Mouse (Mus musculus) erythroid progenitor cell, adult 5-6 weeks (primary cell): Measurements from ENCODE around the gene Akna. TPM values are rescaled to one million over a fixed set of nuclear protein-coding genes. Genes with fewer than 3 reads are reported as not detected.
A peak's percentile ranks its signal among the peaks of the same experiment; 100 is the strongest.

Experiments used
- ATAC-seq: replicated peaks from 2 replicates; pipeline ENCODE4 v1.8.0; 2016; ENCODE audit warnings: moderate number of reproducible peaks, mild to moderate bottlenecking, moderate TSS enrichment, inconsistent platforms; ENCODE audit not compliant: poor library complexity, low FRiP score, severe bottlenecking
- total RNA-seq, 2 experiments: library from RNA; stranded (forward) in 1 of 2; stranded (reverse) in 1 of 2; fragments of 150-400 nt in 1 of 2; fragments of 186-747, 209-891 nt in 1 of 2; gene quantifications; 2 replicates each; pipeline versions ENCODE4 v1.2.3 to v1.2.4; 2015 to 2017; ENCODE audit warnings: low replicate concordance in 2 of 2

The Akna gene
- total RNA-seq, 2 experiments from 2014 or later = 12.0 to 26.4 TPM

DNA sequence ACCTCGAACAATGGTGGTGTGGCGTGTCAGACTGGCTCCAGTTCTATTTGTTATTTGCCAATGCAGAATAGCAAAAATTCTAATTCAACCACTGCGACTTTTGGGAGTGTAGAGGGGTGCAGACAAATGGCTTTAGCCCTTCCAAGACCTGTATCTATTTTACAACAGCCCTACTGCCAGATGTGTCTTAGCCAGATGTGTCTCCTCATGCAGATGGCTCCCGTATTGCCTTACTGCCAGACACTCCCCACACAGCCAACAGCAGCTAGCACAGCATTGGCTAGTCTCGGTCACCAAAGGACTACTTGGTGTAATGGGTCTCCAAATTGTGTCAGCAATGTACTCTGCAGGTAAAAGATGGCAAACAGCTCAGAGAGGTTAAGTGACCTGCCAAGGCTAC lies 8.1 kb upstream of the Akna start:
- ATAC-seq = no peak

DNA sequence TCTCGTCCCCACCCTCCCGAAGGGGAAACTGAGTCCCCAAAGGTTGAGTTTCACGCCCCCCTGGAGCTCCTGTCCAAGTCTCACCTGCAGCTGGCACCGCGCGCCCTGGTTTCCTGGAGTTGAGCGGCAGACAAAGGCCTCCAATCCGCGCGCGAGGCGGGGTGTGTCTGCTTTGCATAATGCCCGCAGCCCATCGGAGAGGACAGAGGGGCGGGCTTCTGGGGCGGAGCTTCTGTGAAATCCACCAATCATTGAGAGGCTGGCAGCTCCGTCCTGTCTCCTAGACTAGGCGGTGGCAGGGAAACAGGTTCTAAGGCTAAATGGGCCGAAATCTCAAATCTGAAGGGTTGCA lies 7.4 kb upstream of the Akna start:
- ATAC-seq = peak; percentile 82

DNA sequence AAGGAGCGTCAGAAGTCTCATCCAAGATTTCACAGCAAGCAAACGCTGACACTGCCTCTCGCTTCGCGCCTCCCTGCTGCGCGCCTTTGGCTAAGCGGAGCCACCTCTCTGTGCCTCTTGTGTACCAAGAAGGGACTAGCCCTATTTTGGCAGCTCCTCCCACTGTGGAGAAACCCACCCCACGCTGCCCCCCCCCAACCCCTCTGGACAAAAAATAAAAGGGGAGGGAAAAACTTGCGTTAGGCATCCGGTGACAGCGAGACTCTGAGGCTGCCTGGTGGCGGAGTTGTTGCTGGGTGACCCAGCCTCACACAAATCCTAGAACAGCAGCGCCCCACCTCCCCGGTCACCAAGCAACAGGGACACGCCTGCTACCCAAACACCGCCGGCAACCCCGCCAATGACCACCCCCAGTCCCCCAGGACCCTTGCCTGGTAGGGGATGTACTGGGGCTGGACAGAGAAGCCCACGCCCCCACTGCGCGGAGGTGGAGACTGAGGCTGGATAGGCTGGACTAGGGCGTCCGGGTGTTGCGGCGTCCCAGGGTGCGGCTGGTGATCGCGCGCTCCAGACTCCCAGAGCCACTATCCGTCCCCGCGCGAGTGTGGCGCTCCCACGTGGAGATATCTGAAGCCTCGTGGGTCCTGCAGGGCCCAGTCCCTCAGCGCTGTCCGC lies 6.9 kb upstream of the Akna start:
- peak; percentile 58 for ATAC-seq

DNA sequence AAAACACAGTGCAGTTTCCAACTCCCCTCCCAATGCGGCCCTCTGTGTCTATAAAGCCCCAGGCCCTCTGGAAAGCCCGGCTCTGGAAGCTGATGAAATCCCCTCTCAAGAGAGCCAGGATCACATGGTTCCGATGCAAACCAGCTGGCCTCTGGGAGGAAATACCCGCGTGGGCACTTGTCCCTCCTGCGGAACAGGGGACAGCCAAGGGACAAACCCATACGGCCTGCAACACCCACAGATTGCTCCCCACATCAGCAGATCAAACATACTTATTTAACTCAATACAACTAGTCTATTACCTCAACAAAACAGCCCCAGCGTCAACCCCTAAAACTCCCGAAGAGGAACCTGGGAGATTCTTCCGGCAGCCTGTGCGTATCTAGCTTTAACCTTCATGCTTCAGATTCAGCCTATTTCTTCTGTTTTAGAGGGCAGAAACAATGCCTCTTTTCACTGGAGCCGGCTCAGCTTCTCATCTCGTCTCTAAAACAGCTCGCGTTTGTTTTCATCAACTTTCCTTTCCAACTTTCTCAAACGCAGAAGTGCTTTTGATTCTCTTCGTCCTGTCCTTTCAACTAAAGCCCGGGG lies 6.3 kb upstream of the Akna start:
- no peak for ATAC-seq

DNA sequence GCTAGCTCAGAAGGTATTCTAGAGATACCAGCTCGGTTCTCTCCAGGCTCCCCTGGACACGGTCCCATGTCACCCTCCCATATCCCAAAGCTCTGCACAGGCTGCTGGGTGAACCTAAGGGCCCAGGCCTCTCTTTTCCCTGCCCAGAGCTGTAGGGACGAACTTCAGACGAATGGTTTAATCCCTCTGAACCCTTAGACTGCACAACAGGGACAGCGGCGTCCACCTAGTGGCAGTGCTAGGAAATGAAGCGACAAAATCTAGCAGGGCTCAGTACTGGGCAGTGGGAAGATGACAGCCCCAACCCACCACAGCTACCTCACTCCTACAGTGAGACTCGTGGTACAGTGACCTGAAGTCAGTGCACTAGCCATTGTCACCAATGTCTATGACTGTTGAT lies 5.5 kb upstream of the Akna start:
- ATAC-seq = peak; percentile 63

DNA sequence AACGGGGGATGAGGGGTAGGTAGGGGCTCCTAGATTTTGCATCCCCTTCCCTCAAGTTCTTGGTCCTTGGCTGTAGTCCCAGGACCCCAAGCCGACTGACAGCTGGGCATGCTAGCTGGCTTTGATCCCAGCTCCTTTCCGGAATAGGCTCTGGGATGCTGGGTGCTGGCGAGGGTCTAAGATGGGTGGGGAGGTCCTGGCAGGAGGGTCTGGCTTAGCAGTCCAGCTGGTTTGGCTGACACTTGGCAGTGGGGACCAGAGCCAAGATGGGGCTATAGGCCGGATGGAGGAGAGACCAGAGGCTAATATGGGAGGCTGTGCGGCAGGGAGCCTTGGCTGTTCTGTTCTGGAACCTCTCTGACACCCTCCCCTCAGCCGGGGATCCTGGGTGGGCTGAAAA lies 5.1 kb upstream of the Akna start:
- no peak for ATAC-seq

DNA sequence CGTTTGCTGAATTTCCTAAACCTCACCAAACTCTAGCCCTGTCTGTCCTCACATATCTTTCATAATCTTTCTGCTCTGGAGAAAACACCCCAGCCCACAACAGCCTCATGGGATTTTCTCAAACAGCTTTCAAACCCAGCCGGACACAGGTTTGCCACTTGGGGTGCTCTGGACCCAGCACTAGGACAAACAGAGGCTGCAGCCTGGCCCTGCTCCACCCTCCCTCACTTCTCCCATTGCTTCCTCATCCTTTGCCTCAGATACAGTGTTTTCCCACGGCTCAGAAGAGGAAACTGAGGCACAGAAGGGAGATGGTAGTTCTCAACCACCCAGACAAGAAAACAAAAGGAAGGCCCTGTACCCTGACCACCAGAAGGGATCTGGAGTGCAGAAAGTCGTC lies 2.5 kb upstream of the Akna start:
- no peak for ATAC-seq

DNA sequence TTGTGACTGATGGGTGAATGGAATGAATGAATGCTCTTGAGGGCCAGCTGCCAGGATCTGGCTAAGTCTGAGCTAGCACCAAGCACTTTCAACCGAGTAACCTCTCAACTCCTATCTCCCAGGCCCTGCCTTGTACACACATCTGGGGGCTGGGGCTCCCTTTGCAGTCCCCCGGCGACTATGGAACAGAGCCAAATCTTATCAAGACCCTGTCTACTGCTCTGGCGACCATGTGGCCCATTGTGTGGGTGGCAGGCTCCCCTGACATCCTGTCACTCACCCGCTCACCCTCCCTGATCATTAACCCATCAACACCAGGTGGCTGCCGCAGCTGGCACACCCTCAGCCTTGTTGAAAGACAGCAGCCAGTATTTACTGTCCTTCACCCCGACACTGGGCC lies 1.9 kb upstream of the Akna start:
- ATAC-seq = no peak

DNA sequence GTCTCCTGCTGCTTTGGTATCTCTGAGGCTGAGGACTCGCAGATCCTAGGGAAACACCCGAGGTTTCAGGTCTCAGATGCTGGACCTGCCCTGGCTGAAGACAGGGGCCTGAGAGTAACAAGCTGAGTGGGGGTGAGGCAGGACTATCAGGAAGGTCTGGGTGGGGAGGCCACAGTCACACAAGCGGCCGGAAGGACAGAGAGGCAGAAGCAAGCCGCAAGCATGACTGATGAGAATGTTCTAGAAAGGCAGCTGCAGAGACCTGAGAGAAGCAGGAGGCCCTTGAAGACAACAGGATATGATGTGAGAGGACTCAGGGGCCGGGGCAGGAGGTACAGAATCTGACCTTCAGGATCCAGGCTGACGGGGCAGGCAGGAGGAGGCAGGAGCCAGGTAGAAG lies 1.1 kb upstream of the Akna start:
- no peak for ATAC-seq

DNA sequence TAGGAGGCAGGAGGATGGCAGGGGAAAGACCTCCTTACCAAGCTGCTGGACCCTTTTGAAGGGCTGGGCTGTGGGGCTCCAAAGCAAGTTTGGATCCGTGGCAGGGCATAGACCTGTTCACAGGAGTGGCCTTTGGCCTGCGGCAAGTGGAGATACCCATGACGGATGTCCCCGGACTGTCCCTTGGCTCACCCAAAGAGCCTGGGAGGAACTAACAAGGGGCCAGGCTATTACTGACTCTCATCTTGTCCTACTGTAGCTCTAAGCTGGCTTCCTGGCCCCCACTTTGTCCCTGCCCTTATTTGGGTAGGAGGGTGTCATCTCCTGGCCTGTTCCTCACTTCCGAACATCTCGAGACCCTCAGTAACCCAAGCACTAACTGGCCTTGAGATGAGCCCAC lies 596 bp downstream of the Akna start:
- ATAC-seq = no peak

DNA sequence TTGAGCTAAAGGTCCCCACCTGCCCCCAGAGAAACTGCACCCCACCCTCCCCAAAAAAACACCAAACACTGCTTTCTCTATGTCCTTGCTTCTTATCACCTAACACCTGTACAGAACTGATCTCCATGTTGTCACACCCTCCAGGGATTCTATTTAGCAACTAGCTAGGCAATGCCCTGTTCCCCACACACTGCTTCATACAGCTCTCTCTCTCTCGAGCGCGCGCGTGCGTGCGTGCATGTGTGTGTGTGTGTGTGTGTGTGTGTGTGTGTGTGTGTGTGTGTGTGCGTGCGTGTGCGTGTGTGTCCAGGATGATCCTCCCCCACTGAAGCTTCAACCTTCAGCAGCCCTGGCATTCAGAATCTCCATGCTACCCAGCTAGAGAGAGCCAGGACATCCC lies 1.1 kb downstream of the Akna start:
- peak; percentile 53 for ATAC-seq

DNA sequence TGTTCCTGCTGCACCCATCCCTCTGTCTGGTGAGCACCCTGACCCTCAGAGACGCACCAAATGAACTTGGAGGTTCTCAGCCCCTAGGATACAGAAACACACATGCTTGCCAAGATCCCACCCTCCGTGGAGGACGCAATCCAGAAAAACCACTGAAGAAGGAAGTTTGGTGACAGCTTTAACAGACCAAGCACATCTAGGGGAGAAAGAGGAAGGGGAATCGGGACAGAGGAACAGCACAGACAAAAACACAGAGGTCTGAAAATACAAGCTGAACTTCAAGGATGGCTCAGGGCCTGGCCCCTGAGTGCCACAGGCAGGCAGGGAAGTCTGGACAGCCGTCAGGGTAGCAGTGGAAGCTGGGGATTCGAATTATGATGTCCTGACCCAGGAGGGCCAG lies 1.5 kb downstream of the Akna start:
- ATAC-seq = no peak

DNA sequence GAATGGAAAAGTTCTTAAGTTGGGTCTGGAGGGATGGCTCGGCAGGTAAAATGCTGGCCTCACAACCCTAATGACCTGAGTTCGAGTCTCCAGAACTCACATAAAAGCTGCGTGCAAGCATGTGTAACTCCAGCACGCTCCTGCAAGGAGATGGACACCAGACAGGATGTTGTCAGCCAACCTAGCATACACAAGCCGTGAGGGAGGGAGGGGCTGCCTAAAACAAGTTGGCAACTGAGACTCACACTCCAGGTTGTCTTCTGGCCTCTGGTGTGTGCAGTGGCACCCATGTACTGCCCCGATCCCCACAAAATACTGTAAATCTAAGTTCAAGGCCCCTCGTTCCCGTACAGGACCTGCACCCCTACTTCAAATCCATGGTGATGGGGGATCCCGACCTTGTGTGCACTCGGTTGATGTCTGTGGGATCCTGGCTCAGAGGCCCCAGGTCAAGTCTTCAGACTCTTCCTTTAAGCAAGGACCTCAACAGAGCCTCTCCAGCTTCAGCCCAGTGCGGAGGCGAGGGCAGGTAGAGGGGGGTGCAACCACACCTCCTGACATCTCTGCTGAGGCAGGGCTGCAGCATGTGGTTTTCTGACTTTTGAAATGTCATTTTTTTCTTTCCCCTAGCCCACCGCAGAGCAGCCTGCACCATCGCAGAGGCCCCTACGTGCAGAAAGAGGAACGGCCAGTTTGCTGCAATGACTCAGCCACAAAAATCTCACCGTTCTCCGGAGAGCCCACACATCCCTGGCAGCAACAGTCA lies 2.4 kb downstream of the Akna start:
- ATAC-seq = no peak

DNA sequence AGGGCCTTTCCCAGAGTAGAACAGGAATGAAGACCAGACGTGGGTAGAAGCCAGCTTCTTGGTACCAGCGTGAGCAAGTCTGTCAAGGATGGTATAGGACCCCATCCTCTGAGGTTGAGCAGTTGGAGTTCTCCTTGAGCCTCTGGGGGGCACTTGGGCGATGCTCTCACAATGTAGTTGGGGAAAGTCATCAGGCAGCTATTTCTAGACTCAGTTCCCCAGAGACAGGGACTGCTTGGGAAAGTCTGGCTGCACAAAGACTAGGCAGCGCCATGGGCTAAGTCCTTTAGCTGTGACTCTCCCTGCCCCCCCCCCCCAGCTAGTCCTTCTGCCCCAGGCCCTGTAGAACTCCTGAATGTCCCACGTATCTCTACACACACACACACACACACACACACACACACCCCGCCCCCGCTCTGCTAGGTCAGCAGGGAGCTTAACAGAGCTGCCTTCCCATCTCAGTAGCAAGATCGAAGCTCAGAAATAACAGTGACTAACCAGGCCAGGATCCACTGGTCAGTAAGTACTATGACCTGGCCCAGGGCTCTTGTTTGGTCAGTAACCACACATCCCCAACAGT lies 3.4 kb downstream of the Akna start:
- ATAC-seq = no peak

DNA sequence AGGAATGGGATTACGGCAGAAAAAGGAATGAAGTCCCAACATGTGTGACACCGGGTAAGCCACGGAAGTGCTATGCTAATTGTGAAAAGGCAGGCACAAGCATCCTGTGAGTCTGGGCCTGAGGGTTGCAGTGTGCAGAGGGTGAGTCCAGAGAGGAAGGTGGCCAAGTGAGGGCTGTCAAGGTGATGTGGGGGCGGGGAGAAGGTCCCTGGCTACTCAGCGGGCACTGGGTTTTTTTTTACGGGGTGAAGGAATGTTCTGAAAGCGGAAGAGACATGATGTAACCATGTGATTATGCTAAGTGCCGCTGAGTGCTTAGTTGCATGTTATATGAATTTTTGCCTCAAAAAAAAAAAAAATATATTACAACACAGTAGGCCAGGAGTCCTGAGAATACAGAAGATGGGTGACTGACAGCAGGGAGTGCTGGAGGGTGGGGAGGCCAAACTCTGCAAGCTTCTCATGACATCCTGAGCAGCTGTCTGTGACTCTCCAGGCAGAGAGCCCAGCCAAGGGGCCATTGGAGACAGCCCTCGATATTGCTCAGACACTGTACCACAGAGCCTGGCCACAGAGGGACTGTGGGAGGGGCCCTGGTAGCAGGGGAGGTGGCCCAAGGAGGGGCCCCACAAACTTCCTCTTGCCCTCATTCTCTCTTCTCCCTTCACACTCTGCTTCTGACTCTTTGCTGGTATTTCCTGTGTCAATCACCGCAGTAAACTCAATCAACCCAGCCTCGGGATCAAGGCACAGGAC lies 4.1 kb downstream of the Akna start:
- ATAC-seq = no peak

DNA sequence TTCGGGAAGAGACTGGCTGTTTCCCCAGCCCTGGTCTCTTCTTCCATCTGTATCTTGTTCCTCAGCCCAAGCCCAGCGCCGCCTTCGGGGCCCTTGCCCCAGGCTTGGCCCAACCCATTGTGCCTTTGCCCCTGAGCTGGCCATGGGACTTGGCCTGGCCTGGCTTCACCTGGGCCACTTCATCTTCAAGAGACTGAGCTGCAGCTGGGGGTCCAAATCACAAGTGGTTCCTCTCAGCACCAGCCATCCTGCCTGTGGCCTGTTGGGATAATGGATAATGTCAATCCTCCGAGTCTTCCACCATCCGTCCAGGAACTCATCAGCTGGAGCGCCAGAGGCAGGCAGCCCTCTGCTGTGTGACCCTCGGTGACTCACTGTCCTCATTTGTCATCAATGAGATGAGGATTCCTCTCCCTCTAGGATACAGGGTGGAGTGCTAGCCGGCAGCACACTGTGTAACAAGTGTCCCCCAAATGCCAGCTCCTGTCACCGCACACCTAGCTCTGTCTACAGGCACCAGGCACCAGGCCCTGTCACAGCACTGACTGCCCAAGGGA lies 5.1 kb downstream of the Akna start:
- no peak for ATAC-seq

DNA sequence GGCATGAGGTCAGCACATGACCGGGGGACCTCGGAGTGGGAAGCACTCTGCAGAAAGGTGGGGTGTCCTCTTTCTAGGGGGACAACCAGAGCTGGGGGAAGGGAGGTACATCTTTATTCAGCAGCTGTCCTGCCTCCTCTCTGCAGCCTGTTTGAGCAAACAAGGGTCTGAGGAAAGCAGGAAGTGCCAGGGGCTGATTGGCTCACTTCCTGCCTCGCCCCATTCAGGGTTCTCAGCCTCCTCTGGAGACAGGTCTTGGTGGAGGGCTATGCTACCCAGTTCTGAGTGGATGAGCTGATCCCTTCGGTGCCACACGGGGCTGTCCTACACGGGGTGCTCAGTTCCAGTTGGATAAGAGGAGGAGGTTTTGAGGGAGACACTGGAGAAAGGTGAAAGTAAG lies 11.8 kb downstream of the Akna start:
- ATAC-seq = no peak

DNA sequence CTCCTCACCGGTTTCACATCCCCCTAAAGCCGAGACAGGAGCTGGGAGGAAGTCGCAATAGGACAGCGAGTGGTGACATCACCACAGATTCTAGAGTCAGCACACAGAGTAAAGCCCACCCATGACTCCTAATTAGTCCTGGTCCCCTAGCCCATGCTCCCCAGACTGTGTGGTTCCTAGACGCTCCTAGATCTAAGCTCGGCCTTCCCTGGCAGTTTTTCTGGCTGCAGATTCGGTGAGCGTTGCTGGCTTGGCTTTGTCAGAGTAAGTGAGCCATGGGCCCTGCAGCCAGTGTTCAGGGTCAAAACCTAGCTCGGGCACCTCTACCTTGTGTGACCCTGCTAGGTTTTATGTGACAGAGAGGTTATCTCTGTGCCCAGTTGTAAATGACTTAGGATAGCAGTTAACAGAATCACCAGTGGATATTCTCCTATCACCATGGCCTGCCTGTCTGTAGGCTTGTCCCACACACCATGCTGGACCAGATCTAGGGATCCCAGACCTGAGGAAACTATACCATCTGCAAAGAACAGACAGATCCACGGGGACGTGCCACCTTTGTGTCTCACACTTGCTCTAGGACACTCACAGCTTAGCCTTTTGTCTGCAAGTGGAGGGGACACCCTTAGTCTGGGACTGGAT lies 13.1 kb downstream of the Akna start:
- peak; percentile 26 for ATAC-seq

DNA sequence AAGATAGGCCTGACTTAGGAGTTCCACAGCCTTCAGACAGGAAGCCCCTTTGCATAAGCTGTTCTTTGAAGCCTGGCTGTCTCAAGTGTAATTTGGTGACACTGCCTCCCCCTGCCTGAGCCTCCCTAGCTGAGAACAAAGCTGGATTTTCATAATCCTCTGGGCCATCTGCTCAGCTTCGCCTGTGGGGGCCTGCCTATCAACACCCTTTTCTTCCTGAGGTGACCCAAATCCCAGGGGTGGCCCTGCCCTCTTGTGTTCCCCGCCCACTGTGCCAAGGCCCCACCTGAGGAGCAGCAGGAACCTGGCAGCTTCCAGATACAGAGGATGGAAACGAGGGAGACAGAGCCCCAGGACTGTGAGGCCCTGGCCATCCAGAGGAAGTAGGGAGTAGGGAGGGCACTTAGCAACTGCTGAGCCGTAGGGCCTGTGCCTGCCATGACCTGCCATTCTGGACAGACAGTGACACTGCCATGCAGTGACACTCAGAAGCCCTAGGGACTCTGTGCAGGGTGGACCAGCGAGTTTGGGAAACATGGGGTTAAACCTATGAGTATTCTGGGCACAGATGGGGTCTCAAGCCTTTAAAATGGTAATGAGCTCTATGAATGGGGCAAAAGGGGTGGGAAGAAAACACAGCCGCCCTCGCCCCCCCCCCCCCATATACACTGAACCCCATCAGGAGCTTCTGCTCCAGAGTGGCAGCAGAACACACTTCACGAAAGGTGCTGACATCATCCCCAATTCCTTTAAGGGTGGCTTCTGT lies 13.8 kb downstream of the Akna start:
- ATAC-seq = peak; percentile 40
